Mouse (Mus musculus) gastrocnemius, adult 2 months (tissue): ENCODE measurements around the gene Asb5. TPM values are rescaled to one million over a fixed set of nuclear protein-coding genes. Genes with fewer than 3 reads are reported as not detected.

ENCODE experiments used
- DNase-seq: peaks from one replicate; pipeline ENCODE4 v3.0.0; 2022
- H3K27ac ChIP-seq: fragments of 200-600 bp; 2 replicates; pipeline ENCODE4 v1.8.1; 2022; ENCODE audit warnings: mild to moderate bottlenecking
- H3K4me3 ChIP-seq: fragments of 200-600 bp; 2 replicates; pipeline ENCODE4 v1.8.1; 2022; ENCODE audit warnings: mild to moderate bottlenecking, moderate library complexity
- CTCF ChIP-seq: fragments of 200-600 bp; IDR thresholded peaks from 2 replicates; pipeline ENCODE4 v1.8.1; 2022; ENCODE audit warnings: antibody characterized with exemption, mild to moderate bottlenecking, moderate library complexity
- intact Hi-C: fragments of 180-260 bp; cut with DNase I; formaldehyde crosslinking; loops from one replicate; pipeline ENCODE4 v1.15.1; 2025
- long read RNA-seq, 2 experiments: library from polyadenylated mRNA; stranded (forward); transcript quantifications; one replicate each; pipeline ENCODE4 v2.0.0; 2021
- total RNA-seq, 2 experiments: library from RNA; stranded (reverse); gene quantifications; 2 replicates each; pipeline ENCODE4 v1.2.3; 2021

Gene Asb5
- total RNA-seq, result 100 to 1,000 TPM; 148 to 292 TPM
- long read RNA-seq, experiment 1, transcript Asb5-201 (7 exons, 1,585 nt), result major isoform, 79 of 106 reads
- long read RNA-seq, experiment 1, partial matches to known transcripts, result 12 of 106 reads
- long read RNA-seq, experiment 1, other reads (novel, unspliced or antisense), result 15 of 106 reads
- long read RNA-seq, experiment 2, transcript Asb5-201 (7 exons, 1,585 nt), result major isoform, 140 of 194 reads
- long read RNA-seq, experiment 2, partial matches to known transcripts, result 30 of 194 reads
- long read RNA-seq, experiment 2, other reads (novel, unspliced or antisense), result 24 of 194 reads

GRCm38 (mm10) chr8:54529382-54530296, at the start of gene Asb5, which contains the start of gene Spcs3:
Asb5 (plus strand) TSS chr8:54529580.
Spcs3 (minus strand) TSS chr8:54529998.
- intact Hi-C loops, result no loop called here
- DNase-seq, result peak; percentile 98
- TF ChIP-seq CTCF, result no peak

DNA sequence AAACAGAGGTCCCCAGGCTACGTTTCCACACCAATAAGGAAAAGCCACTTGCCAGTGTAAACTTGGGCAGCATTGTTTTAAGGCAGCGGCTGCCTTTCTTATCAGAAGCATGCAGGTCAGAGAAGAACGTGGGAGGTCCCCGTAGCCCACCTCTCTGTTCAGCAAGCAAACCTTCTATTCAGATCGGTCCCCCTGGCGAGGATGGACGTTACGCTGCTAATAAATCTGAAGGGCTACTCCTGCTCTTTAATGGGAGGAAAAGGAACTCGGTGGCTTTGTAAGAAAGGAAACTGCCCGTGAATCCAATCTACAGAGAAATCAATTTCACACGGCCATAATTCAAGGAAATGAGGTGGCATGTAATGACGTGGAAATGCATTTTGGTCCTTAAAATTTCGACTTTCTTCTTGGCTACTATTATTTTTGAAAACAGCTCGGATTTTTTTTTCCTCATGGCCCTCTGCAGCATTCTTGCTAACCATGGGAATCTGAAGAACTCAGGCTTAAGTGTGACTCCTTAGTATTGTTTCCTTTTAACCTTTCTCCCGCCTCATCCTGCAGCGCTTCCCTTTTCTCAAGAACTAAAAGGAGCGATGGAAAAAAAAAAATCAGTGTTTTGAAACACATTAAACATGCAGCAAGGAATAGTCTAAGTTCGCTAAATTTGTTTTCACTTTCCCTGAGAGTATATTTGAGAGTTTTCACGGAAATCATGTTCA, 42.7 kb upstream of the Asb5 start:
- no peak for TF ChIP-seq CTCF
- Histone ChIP-seq H3K4me3 (peak overlapping the region; percentile 57), H3K27ac (peak overlapping the region; percentile 53)
- intact Hi-C loops, result no loop called here
- no peak for DNase-seq

More at GRCm38 (mm10) chr8:54529382-54530296, at the start of gene Asb5, which contains the start of gene Spcs3:
- peak within 1 kb of the TSS; percentile 94 for H3K27ac ChIP-seq
- H3K4me3 ChIP-seq, result peak within 1 kb of the TSS; percentile 84

GRCm38 (mm10) chr8:54488437-54488836, 40.9 kb upstream of the Asb5 start:
- H3K27ac ChIP-seq, result no peak overlapping the region
- intact Hi-C loops, result no loop called here
- TF ChIP-seq CTCF, result no peak
- H3K4me3 ChIP-seq, result no peak overlapping the region
- no peak for DNase-seq

DNA sequence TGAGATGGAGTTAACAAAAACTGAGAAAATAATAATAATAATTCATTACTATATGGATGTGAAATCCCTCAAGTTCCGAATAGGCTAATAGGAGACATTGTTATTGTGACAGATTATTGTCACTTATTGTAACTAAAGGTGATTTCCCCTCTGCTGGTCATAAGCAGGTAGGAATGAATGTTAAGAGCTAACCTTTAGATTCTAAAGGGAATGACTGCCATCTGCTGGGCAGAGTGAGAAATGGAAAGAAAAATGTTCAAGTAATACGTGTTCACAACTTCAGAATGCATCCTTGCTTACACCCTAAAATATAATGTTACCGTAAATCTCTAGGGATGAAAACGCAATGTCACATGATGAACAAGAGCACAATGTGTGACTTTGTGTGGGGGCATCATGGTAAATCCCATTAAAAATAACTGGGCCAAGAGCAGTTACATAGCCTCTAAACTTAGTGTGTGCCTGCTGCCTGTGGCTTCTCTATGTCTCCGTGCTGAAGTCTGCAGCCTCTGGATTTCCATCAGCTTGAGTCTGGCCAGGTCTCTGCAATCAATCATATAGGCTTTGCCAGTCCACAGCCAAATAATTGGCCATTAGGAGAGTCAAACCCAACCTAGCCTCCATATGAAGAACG, 38.2 kb upstream of the Asb5 start:
- TF ChIP-seq CTCF, result peak; percentile 77
- DNase-seq, result no peak
- intact Hi-C loops, result loop anchor here (5.0 kb wide), 2 partner anchors 414 to 619 kb away; partner anchors contain the start of gene Vegfc
- Histone ChIP-seq H3K4me3 (no peak overlapping the region), H3K27ac (no peak overlapping the region)

DNA sequence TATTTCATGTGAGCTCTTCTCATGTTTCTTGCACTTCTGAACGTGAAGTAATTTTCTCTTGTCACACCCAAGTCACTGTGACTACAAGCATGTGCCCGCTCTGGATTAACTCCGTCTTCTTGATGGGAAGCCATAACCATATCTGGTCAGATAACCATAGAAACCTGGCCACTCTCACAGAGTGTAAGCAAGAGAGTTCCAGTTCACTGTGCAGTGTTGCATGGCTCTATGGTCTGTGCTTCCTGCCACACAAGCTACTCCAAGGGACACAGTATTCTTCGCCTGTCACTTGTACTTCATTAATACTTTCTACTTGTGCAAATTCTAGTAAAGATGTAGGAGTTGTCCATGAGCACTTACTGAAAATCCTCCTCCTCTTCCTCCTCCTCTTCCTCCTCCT, 37.4 kb upstream of the Asb5 start:
- TF ChIP-seq CTCF, result no peak
- no peak for DNase-seq

GRCm38 (mm10) chr8:54493110-54493509, 36.3 kb upstream of the Asb5 start:
- peak; percentile 24 for DNase-seq
- intact Hi-C loops, result loop anchor here (5.0 kb wide), 2 partner anchors 416 to 621 kb away; partner anchors contain the start of gene Vegfc
- H3K27ac ChIP-seq, result no peak overlapping the region
- peak; percentile 90 for TF ChIP-seq CTCF
- H3K4me3 ChIP-seq, result no peak overlapping the region

More for the DNA sequence above, 37.4 kb upstream of the Asb5 start:
- H3K4me3 ChIP-seq, result no peak overlapping the region
- H3K27ac ChIP-seq, result no peak overlapping the region
- intact Hi-C loops, result loop anchor here (5.0 kb wide), 2 partner anchors 415 to 620 kb away; partner anchors contain the start of gene Vegfc

- Histone ChIP-seq H3K27ac (no peak overlapping the region), H3K4me3 (no peak overlapping the region)
- intact Hi-C loops, result loop anchor here (5.0 kb wide), 2 partner anchors 417 to 622 kb away; partner anchors contain the start of gene Vegfc
- DNase-seq, result no peak
- TF ChIP-seq CTCF, result no peak
These were observed 35.5 kb upstream of the Asb5 start for GRCm38 (mm10) chr8:54493915-54494314.

- no peak for DNase-seq
- Histone ChIP-seq H3K4me3 (no peak overlapping the region), H3K27ac (no peak overlapping the region)
- no peak for TF ChIP-seq CTCF
- intact Hi-C loops, result no loop called here
These were observed 26.3 kb upstream of the Asb5 start for GRCm38 (mm10) chr8:54503104-54503503.

- Histone ChIP-seq H3K27ac (no peak overlapping the region), H3K4me3 (no peak overlapping the region)
- TF ChIP-seq CTCF, result no peak
- DNase-seq, result no peak
- intact Hi-C loops, result no loop called here
These were observed 24.3 kb upstream of the Asb5 start for GRCm38 (mm10) chr8:54505060-54505459.

DNA sequence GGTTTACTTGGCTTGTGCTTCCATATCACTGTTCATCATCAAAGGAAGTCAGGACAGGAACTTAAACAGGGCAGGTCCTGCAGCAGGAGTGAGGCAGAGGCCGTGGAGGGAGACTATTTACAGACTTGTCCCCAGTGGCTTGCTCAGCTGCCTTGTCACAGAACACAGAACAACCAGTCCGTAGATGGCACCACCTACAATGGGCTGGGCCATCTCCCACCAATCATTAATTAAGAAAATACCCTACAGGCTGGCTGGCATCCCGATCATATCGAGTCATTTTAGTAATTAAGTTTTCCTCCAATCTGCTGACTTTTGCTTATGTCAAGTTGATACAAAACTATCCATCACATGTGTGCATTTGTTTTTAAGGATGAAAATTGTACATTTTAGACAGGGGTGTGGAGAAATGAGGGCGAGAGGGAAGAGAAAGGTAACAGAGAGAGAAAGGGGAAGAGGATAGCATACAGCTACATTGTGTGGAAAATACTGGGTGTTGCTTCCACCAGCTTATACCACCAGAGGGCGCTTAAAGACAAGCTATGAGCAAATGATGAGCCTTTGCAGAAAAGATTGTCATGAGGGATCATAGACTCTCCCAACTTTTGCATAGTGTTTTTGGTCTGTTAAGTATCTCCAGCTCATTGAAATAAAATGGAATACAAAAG, 21.8 kb upstream of the Asb5 start:
- Histone ChIP-seq H3K4me3 (peak overlapping the region; percentile 24), H3K27ac (no peak overlapping the region)
- TF ChIP-seq CTCF, result peak; percentile 92
- intact Hi-C loops, result loop anchor here (2.0 kb wide), 2 partner anchors 153 to 199 kb away; no protein-coding TSS in a partner anchor
- DNase-seq, result peak; percentile 64

DNA sequence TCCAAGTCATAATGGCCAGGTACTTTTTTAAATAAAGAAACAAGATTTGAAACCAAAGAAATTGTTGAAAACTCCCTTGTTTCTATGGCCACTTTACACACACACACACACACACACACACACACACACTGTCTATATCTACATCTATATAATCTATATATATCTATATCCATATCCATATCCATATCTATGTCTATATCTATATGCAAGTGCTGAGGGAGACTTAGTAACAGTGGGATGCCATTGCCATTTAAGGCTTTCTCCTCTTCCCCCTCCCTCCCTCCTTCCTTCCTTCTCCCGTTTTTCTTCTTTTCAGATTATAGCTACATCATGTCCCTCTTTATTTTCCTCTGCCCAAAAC, 21.3 kb upstream of the Asb5 start:
- Histone ChIP-seq H3K27ac (no peak overlapping the region), H3K4me3 (no peak overlapping the region)
- no peak for TF ChIP-seq CTCF
- intact Hi-C loops, result no loop called here
- no peak for DNase-seq
